Mouse (Mus musculus): Measurements from ENCODE around the gene Snx21.

- TF ChIP-seq CTCF (IDR thresholded peaks at IDR 0.05; ENCODE audit: control insufficient read depth, insufficient read depth, insufficient read length), result no peak
- TF ChIP-seq MAX (IDR thresholded peaks at IDR 0.05), result no peak
- no peak for TF ChIP-seq MYOG (IDR thresholded peaks at IDR 0.05; ENCODE audit: control insufficient read depth, extremely low read depth, insufficient read length)
- no peak for TF ChIP-seq MYOD1 (IDR thresholded peaks at IDR 0.05; ENCODE audit: control insufficient read depth, insufficient read length, low read depth)
- no peak for TF ChIP-seq USF1 (IDR thresholded peaks at IDR 0.05; ENCODE audit: low read depth)
- TF ChIP-seq FOSL1 (IDR thresholded peaks at IDR 0.05; ENCODE audit: insufficient read depth, low read length, poor library complexity, severe bottlenecking), result no peak
These were observed 12.2 kb upstream of the Snx21 start for GRCm38 (mm10) chr2:164773229-164773988.
